Mouse (Mus musculus): ENCODE data around the gene Retreg3.

- TF ChIP-seq POLR2A (IDR thresholded peaks at IDR 0.05; ENCODE audit: insufficient read depth, low read depth, low read length) (no peak), CTCF (IDR thresholded peaks at IDR 0.05; ENCODE audit: insufficient read depth, low read depth, low read length) (no peak)
Measured at GRCm38 (mm10) chr11:101162772-101163171, 43.1 kb upstream of the Retreg3 start.
